Mouse (Mus musculus) embryo, embryonic 10 days (tissue): ENCODE results near the gene Arhgef10l.

Source experiments
- DNase-seq: peaks from one replicate; pipeline ENCODE4 v3.0.0-alpha.2; 2015; ENCODE audit warnings: low spot score

The Arhgef10l gene

DNA sequence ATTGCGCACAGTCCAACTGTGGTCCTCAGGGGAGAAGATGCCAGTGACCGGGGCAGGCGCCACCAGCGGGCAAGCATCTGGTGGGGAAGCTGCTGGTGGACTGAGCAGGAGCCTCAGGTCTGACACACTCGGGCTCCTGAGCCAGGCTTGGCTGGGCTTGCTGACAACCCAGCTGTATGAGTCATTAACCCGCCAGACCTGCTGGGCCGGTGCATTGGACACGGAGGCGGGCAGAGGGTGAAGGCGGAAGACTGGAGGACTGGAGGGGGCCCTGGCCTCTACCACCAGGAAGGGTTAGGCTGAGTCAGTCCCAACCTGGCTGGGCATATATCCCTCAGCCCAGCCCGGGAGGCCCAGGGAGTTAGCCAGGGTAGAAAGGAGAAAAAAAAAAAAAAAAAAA, at the start of gene Arhgef10l:
TSS of gene Arhgef10l (minus strand) at position 253 of the 400 bp plus-strand sequence.
- peak; percentile 42 for DNase-seq

DNA sequence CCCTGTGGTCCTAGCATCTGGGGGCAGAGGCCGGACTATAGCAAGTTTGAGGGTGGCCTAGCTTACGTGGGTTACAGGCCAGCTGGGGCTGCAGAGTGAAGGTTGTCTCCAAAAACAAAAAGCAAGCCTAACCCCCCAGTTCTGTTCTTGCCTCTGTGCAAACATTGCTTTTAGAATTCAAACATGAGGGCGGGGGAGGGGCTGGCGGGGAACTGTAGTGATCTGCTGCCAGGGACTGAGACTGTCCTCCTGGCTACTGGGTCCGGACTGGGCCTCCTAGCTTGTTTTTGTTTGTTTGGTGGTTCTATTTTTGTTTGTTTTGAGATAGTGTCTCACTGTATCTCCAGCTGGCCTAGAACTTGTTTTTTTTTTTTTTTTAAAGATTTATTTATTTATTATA, 48.8 kb upstream of the Arhgef10l start:
- DNase-seq: no peak

GRCm38 (mm10) chr4:140713480-140714365, 47.9 kb upstream of the Arhgef10l start:
- peak; percentile 89 for DNase-seq

DNA sequence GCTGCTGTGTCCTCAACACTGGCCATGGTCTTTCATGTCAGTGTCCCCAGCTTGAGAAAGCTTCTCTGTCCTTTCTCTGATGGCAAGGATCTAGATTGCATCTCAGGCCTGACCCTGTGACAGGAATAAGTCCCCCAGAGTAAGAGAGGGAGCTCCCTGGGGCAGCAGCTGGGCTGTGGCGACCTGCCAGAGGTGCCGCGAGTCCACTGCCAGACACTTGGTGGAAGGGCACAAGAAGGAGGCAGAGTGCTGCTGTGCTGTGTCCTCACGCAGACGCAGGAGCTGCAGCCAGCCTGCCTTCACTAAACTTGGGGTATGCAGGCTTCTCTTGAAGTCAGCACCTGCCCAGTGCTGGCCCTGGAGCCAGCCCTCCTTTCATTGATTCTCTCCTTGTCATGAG, 45.5 kb upstream of the Arhgef10l start:
- no peak for DNase-seq

- DNase-seq: no peak
Observed at GRCm38 (mm10) chr4:140710781-140711180, 45.0 kb upstream of the Arhgef10l start.

DNA sequence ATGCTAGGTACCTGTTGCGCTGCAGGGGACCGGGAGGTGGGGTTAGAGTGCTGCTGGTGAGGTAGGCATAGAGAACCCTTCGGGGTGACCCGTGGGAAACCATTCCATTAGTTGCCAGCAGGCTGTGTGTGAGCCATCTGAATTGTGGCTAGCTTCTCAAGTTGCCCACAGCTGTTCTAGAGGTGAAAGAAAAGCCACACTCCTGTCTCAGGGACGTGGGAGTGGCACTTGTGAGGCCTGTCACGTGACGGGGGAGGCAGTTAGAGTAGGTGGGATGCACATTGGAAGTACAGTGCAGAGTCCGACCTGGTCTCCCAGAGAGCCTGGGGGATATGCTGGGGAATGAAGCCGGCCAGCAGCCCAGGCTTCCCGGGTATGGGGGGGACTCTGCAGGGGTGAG, 43.8 kb upstream of the Arhgef10l start:
- no peak for DNase-seq

DNA sequence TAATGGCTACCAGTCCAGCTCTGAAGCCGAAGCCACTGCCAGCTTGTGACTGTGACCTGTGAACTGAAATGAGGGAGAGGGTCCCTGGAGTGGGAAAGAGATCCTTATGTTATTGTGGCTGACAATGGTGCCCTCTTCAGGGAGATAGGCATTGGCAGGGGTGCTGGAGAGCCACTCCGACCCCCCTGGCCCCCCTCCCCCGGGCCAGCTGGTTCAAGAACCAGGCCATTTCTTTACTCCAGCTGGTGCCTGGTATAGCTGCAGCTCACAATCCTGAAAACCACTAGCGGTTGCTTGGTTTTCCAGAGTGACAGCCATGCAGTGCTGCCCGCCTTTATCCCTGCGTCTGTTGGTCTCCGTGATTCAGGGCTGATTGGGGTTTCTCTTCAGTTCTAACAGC, 43.3 kb upstream of the Arhgef10l start:
- no peak for DNase-seq

DNA sequence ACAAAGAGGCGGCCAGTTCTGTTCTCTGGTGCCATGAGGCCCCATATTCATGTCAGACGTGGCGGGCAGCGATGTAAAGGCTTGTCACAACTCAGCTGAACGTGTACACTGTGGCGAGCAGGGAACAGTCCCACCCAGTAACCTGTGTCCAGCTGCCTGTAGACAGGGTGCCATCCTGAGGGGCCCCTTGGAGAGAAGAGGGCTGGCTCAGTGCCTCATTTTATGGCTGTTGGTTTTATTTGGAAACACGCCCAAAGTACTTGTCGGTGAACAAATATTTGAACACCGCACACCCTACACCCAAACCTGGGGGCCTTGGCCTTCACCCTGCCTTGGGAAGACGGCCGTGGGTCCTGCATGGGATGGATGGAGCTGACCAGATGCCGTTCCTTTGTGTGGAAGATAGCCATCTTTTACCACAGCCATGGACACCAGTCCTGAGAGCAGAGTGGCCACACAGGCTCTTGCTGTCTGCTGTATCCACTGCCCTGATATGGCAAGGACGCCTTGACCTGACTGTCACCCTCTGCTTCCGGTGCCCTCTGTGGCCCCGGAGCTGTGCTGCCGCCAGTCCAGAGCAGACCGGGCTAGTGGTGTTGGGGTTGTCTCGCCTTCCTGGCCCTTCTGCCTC, 42.6 kb upstream of the Arhgef10l start:
- no peak for DNase-seq

DNA sequence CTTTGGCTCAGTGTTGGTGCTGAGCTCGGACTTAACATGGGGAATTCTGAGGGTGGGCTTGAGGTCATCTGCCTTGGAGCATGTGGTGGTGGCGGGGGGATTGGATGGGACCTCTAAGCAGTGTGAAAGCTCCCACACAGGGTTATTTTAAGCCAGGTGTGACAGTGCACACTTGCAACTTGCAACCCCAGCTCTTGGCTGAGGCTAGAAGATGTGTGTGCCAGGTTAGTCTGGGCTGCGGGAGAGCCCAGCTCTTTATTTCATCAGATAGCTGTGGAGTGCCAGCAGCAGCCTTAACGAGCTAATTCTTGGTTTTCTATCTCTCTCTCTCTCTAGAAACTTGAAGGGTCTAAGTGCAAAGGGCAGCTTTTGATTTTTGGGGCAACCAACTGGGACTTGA, 41.8 kb upstream of the Arhgef10l start:
- DNase-seq: no peak

GRCm38 (mm10) chr4:140704166-140704565, 38.4 kb upstream of the Arhgef10l start:
- DNase-seq: no peak

- peak; percentile 69 for DNase-seq
Observed at GRCm38 (mm10) chr4:140703636-140704035, 37.8 kb upstream of the Arhgef10l start.

- peak; percentile 72 for DNase-seq
Observed at GRCm38 (mm10) chr4:140702611-140703327, 37.0 kb upstream of the Arhgef10l start.

GRCm38 (mm10) chr4:140701716-140702561, 36.1 kb upstream of the Arhgef10l start:
- peak; percentile 72 for DNase-seq

DNA sequence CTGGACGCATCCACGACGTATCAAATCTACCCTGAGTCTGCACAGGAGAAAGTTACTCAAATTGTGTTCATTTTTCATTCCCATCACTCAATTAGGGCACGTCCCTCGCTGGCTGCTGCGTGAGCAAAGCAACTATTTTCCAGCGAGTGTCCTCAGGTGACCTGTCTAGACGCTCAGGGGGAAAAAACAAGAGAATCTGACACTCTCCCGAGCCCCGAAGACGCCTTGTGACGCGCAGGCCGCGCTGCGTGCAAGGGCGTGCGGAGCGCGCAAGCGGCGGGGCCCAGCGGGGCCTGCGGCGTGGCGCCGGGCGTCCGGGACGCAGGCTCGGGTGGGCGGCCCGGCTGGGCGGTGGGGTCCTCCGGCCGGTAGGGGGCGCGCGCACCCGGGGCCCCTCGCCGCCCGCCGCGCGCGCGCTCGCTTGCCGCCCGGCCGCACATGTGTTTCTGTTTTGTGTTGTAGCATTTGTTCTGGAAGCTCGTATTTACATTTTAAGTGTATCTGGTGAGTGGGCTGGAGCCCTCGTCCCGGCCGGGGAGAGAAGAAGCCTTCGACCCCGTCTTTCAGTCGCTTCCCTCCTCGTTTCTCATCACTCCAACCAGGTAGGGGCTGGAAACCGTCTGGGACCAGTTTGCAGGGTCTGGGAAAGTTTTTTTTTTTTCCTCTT, 35.4 kb upstream of the Arhgef10l start:
- DNase-seq: peak; percentile 84

DNA sequence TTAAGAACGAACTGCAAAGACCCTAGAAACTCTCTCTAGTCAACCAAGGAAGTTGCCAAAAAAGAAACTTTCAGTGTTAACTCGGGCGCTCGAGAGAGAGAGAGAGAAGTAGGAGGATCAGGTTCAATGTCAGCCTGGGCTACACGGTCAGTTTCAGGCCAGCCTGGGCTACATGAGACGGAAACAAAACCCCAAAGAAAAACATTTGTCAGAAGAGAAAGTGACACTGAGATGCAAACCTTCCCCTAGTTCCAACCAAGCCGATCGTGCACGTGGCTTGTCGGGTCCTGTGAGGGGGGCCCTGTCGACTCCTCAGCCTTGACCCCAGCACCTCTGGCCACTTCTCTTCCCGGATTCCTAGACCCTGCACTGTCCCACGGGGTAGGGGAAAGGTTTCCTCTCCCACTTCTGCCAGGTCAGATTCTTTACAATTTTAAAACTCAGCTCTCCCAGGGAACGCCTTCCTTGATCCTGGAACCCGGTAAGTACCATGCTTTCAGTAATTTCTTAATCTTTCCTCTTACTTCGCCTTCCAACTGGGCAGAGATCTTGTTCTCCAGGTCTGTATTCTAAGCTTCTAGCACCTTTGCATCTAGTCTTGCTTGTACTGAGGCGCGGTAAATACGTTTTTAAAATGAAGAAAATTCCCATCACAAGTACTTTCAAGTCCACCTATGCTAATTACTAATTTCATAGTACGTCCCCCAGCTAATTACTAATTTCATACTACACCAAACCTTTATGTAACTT, 34.6 kb upstream of the Arhgef10l start, which contains the start of gene Rcc2:
TSS of gene Rcc2 (plus strand) at position 273 of the 750 bp plus-strand sequence.
- DNase-seq: peak; percentile 46

DNA sequence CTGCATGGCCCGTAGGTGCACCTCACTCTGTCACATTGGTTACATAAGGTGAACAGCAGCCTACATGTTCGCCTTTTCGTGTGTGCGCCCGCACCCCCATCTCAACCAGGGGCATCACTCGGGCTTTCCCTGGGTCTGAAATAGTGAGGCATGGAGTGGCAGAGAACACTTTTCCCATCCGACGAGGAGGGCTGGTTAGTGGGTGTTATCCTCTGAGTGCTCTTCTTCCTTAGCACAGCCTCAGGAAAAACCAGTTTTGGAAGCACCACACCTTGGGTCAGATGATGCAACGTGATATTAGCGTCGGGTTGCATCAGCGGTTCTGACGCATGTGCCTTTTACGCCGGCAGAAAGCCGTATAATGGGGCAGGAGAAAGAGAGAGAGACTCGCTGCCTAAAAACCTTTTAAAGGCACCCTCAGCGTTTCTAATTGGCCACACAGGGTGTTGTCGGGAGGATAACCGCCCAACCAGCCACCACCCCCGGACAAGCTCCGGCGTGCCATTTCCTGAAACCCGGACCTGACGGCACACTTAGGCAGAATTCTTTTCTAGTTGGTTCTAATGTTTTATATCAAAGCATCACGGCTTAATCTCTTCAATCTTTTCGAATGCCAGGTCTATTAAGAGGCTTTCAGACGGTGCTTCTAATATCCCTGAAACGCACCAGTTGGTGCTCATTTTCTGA, 33.8 kb upstream of the Arhgef10l start:
- peak; percentile 65 for DNase-seq

- DNase-seq: no peak
Observed at GRCm38 (mm10) chr4:140695675-140696585, 30.1 kb upstream of the Arhgef10l start.

- DNase-seq: no peak
Observed at GRCm38 (mm10) chr4:140695146-140695545, 29.3 kb upstream of the Arhgef10l start.
